Mouse (Mus musculus): ENCODE results near the gene Rbm43.

DNA sequence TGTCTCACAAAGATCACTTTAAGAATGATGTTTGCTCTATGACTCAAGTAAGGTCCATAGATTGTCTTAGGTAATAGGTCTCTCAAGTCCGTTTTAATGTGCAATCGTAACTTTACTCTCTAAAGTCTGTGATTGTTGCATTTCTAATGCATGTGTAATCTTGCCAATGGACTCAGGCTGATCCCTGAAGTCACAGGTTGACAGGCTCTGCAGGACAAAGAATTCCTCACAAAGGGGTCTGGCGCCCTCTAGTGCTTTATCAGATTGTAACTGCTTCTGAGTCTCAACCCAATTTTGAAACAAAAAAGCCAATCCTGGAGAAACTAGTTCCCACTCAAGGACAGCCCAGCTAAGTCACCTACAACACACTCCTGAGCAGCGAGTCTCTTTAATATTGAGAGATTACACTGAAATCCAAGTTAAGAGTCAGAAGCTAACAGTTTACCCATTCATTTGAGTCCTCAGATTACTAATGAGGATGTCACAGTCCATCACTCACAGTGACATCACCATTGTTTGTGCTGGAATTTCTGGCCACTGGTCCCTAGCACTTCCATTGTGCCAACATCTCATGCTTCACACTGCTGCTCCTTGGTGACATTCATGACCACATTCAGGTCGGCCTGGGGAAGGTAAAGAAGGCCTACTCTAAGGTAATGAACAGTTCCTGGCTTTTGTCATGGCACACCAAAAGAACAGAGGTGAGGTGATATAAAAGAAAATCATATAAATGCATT lies 19.9 kb downstream of the Rbm43 start:
- peak; percentile 65 for TF ChIP-seq CTCF (IDR thresholded peaks at IDR 0.05; ENCODE audit: low read depth, low read length)
- no peak for TF ChIP-seq POLR2A (IDR thresholded peaks at IDR 0.05; ENCODE audit: extremely low read depth, insufficient read depth, low read length)
